Mouse (Mus musculus): ENCODE measurements around the gene Olfr1200.

Olfr1200 gene

GRCm38 (mm10) chr2:88770388-88770787, at the start of gene Olfr1200:
Gene Olfr1200 (minus strand): TSS chr2:88770488.
- no peak for DNase-seq (ENCODE audit: low read depth, low spot score)

DNA sequence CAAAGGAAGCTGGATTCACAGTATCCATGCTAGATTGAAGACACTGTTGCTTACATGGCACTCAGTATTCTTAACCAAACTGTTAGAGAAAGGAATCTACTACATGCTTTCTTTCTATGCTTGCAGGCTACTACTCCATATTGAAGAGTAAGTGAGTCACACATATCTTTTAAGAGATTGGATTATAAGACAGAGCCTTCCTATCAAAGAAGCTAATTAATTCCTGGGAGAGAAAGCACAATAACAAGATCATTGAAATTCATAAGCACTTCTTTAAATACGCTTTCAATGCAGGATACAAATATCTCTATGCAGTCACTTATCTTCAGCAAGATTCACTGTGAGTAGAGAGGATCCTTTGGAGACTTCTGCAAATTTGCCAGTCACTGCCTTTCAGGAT, 43.9 kb upstream of the Olfr1200 start, which contains the start of gene Olfr1202:
Gene Olfr1202 (plus strand): TSS at position 301 of the 400 bp plus-strand sequence.
- no peak for DNase-seq (ENCODE audit: low read depth, low spot score)

DNA sequence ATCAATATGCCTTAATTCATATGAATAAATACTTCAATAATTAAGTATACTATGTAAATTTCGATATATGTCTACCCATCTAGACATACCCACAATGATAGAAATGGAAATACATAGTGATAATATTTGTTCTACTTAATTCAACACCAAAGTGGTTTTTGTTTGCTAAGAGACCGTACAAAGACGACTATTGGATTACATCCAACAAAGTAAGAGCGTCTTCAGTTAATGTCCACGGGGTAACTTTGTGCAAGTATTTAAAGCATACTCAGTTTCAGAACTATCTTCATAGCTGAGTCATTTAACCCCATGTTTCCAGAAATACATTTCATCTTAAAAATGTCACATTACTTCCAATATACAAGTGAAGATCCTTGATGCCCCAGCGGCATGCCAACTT, 22.4 kb upstream of the Olfr1200 start, which contains the start of gene Olfr1201:
Gene Olfr1201 (plus strand): TSS at position 301 of the 400 bp plus-strand sequence.
- DNase-seq (ENCODE audit: low read depth, low spot score): no peak

DNA sequence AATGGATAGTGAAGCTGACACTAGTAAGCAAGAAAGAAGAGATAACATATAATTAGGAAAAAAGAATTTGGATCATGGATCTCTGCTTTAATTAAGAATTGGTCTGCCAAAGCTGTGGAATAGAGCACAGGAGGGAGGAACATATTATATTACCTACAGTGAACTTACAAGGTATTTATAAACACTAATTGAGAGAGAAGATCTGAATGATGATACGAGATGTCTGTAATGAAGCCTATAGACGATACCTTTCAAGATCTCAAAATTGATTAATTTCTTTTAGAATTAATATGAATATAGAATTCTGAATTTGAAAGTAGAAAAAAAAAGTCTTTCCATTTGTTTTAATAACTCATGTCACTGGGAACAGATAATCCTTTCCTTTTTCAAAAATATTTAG, 9.9 kb downstream of the Olfr1200 start, which contains the start of gene Olfr1199:
Gene Olfr1199 (minus strand): TSS at position 101 of the 400 bp plus-strand sequence.
- DNase-seq (ENCODE audit: low read depth, low spot score): no peak

DNA sequence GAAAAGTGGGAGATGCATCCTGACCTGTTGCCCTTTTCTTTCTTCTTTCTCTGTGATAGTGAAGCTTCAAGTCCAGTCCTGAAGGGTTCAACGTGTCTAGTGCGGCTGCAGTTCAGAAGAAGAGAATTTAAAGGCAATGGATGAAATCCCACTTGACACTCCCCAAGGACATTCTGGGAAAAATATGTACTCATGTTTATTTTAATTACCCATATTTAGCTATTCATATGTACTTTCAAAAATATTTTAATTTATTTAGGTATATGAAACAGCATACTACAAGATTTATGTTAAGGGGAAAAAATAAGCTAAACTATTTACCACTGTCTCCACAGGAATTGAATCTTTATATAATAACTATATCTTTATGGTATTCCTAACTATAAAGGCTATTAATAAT, 19.0 kb downstream of the Olfr1200 start, which contains the start of gene Olfr1198:
Gene Olfr1198 (minus strand): TSS at position 101 of the 400 bp plus-strand sequence.
- no peak for DNase-seq (ENCODE audit: low read depth, low spot score)

- no peak for DNase-seq (ENCODE audit: low read depth, low spot score)
Measured at GRCm38 (mm10) chr2:88743379-88743778, 26.9 kb downstream of the Olfr1200 start.

- DNase-seq (ENCODE audit: low read depth, low spot score): no peak
Measured at GRCm38 (mm10) chr2:88732266-88732665, 38.0 kb downstream of the Olfr1200 start, which contains the start of gene Olfr1197. Gene Olfr1197 (minus strand): TSS chr2:88732366.
